In genomic region chr17:24671346-24671745, GRCm38 (mm10) we compare ENCODE assay signal across 9 mouse cellular contexts. TPM values are rescaled to one million over a fixed set of nuclear protein-coding genes. Genes with fewer than 3 reads are reported as not detected.
A peak's percentile ranks its signal among the peaks of the same experiment; 100 is the strongest.
DNase-seq lines count a peak whose midpoint lies in the region; ATAC-seq and TF ChIP-seq lines count a peak whose summit lies in the region.
"Had no signal": no experiment of that assay in that cellular context is flagged by ENCODE, and none has a peak within 500 bp of the region (broad histone marks: within the 10 kb centered on the region; RNA-seq: fewer than 3 reads in every experiment).

No protein-coding gene starts in this region.

- no peak overlapping the region for H3K27ac ChIP-seq in forebrain, postnatal 0 days (ENCODE audit: low read depth, low read length)
- H3K27ac ChIP-seq in liver, embryonic 11.5 days (ENCODE audit: low read depth, low read length), result no peak overlapping the region; the same call in 1 of the 2 replicates
- H3K27ac ChIP-seq in stomach, embryonic 15.5 days, result no peak overlapping the region

- H3K4me3 ChIP-seq in megakaryocyte, embryonic 14.5 days (replicated peaks), result peak overlapping the region; percentile 100
- H3K4me3 ChIP-seq in forebrain, postnatal 0 days (ENCODE audit: low read depth, low read length), result no peak overlapping the region
- peak overlapping the region; percentile 99 for H3K4me3 ChIP-seq in liver, embryonic 11.5 days (ENCODE audit: low read depth, low read length)
- H3K4me3 ChIP-seq in stomach, embryonic 15.5 days (replicated peaks), result peak overlapping the region; percentile 98; the same call in 1 of the 2 replicates

- DNase-seq in forebrain, postnatal 0 days, result no peak
- DNase-seq in liver, embryonic 11.5 days (ENCODE audit: low spot score), result no peak
- DNase-seq in retina, postnatal 1 day, result no peak
- DNase-seq in spleen, postnatal 10 days (ENCODE audit: low spot score in 2 of 2), result no peak
- DNase-seq in thymus, postnatal 0 days (ENCODE audit: low spot score), result no peak
- DNase-seq: lung, adult 2 months had no signal

- no peaks in the 10 kb centered on the region for H3K9me3 ChIP-seq in megakaryocyte, embryonic 14.5 days
- no peaks in the 10 kb centered on the region for H3K9me3 ChIP-seq in forebrain, postnatal 0 days (ENCODE audit: low read length)
- H3K9me3 ChIP-seq in liver, embryonic 11.5 days (ENCODE audit: control insufficient read depth, low read length), result no peaks in the 10 kb centered on the region
- H3K9me3 ChIP-seq in stomach, embryonic 15.5 days, result no peaks in the 10 kb centered on the region

- 76% methylated on average over 5 of the region's 5 CpGs for WGBS in forebrain, postnatal 0 days
- 64% methylated on average over 5 of the region's 5 CpGs for WGBS in liver, embryonic 11.5 days
- WGBS in stomach, embryonic 15.5 days, result 62% methylated on average over 5 of the region's 5 CpGs

- H3K4me1 ChIP-seq in megakaryocyte, embryonic 14.5 days, result peaks cover 75% of the 10 kb centered on the region
- H3K4me1 ChIP-seq in forebrain, postnatal 0 days (ENCODE audit: insufficient read depth), result peaks cover 15% of the 10 kb centered on the region
- H3K4me1 ChIP-seq in liver, embryonic 11.5 days (replicated peaks; ENCODE audit: control insufficient read depth, insufficient read depth, low read length), result peaks cover 41% of the 10 kb centered on the region
- H3K4me1 ChIP-seq in stomach, embryonic 15.5 days, result peaks cover 20% of the 10 kb centered on the region

- TF ChIP-seq CTCF in forebrain, postnatal 0 days (IDR thresholded peaks at IDR 0.05; ENCODE audit: low read depth), result no peak

- no peaks in the 10 kb centered on the region for H3K27me3 ChIP-seq in megakaryocyte, embryonic 14.5 days (replicated peaks)
- no peaks in the 10 kb centered on the region for H3K27me3 ChIP-seq in forebrain, postnatal 0 days (ENCODE audit: insufficient read depth, low read length)
- H3K27me3 ChIP-seq in liver, embryonic 11.5 days (replicated peaks; ENCODE audit: control insufficient read depth, insufficient read depth, low read length), result no peaks in the 10 kb centered on the region
- no peaks in the 10 kb centered on the region for H3K27me3 ChIP-seq in stomach, embryonic 15.5 days (replicated peaks)

- no peak for ATAC-seq in megakaryocyte, adult 5-6 weeks (ENCODE audit: poor library complexity, severe bottlenecking)
- no peak for ATAC-seq in forebrain, postnatal 0 days
- no peak for ATAC-seq in liver, embryonic 11.5 days (replicated peaks; ENCODE audit: low FRiP score)
- ATAC-seq in stomach, embryonic 15.5 days (ENCODE audit: insufficient read depth, low FRiP score, low read depth), result no peak

- peaks cover 23% of the 10 kb centered on the region for H3K36me3 ChIP-seq in megakaryocyte, embryonic 14.5 days (replicated peaks; ENCODE audit: low read length)
- H3K36me3 ChIP-seq in forebrain, postnatal 0 days (ENCODE audit: insufficient read depth), result no peaks in the 10 kb centered on the region
- H3K36me3 ChIP-seq in liver, embryonic 11.5 days (ENCODE audit: control insufficient read depth, insufficient read depth, low read length), result no peaks in the 10 kb centered on the region
- H3K36me3 ChIP-seq in stomach, embryonic 15.5 days, result no peaks in the 10 kb centered on the region

- H3K4me2 ChIP-seq in forebrain, postnatal 0 days (ENCODE audit: low read depth), result peak overlapping the region; percentile 67; the same call in 1 of the 2 replicates
- peak overlapping the region; percentile 90 for H3K4me2 ChIP-seq in liver, embryonic 11.5 days
- peak overlapping the region; percentile 67; the same call in 1 of the 2 replicates for H3K4me2 ChIP-seq in stomach, embryonic 15.5 days

- H3K9ac ChIP-seq in forebrain, postnatal 0 days, result no peak overlapping the region
- H3K9ac ChIP-seq in liver, embryonic 11.5 days (ENCODE audit: low read depth, low read length), result peak overlapping the region; percentile 98
- no peak overlapping the region for H3K9ac ChIP-seq in stomach, embryonic 15.5 days

RNA-seq across cellular contexts. Expression of gene Zfp598, which starts 1.9 kb away (rescaled TPM):
- 45.3 and 55.8 TPM in 2 replicates for polyA plus RNA-seq in megakaryocyte, embryonic 14.5 days (2012; ENCODE audit: insufficient read depth, low replicate concordance)
- 18.1 and 19.2 TPM in 2 replicates for total RNA-seq in megakaryocyte, adult 5-6 weeks (2015)
- 12.7 and 17.8 TPM in 2 replicates for total RNA-seq in megakaryocyte, adult 5-6 weeks (2017)
- 31.2 and 41.5 TPM in 2 replicates for total RNA-seq in forebrain, postnatal 0 days (2014; rRNA removed)
- 14.6 and 15.0 TPM in 2 replicates for polyA plus RNA-seq in forebrain, postnatal 0 days (2015; fragmentation: Nextera tagmentation; extraction: Ambion mirVana)
- polyA plus RNA-seq in liver, embryonic 11.5 days (2014; fragmentation: Nextera tagmentation; extraction: Ambion mirVana), result 37.4 and 38.3 TPM in 2 replicates
- 19.3 and 22.1 TPM in 2 replicates for polyA plus RNA-seq in stomach, embryonic 15.5 days (2015; fragmentation: Nextera tagmentation; extraction: Ambion mirVana)
- 11.6 and 14.5 TPM in 2 replicates for polyA plus RNA-seq in thymus, postnatal 0 days (2015; fragmentation: Nextera tagmentation; extraction: Ambion mirVana)

RNA-seq across cellular contexts. Expression of gene Npw, which starts 13.1 kb away (rescaled TPM):
- 1.1 TPM in 1 of 2 replicates, not detected in the other for polyA plus RNA-seq in megakaryocyte, embryonic 14.5 days (2012; ENCODE audit: insufficient read depth, low replicate concordance)
- total RNA-seq in megakaryocyte, adult 5-6 weeks (2015), result not detected in 2 replicates
- total RNA-seq in megakaryocyte, adult 5-6 weeks (2017), result not detected in 2 replicates
- not detected in 2 replicates for total RNA-seq in forebrain, postnatal 0 days (2014; rRNA removed)
- polyA plus RNA-seq in forebrain, postnatal 0 days (2015; fragmentation: Nextera tagmentation; extraction: Ambion mirVana), result 0.64 and 0.96 TPM in 2 replicates
- 0.31 and 0.47 TPM in 2 replicates for polyA plus RNA-seq in liver, embryonic 11.5 days (2014; fragmentation: Nextera tagmentation; extraction: Ambion mirVana)
- 0.30 and 0.46 TPM in 2 replicates for polyA plus RNA-seq in stomach, embryonic 15.5 days (2015; fragmentation: Nextera tagmentation; extraction: Ambion mirVana)
- 0.21 TPM in 1 of 2 replicates, not detected in the other for polyA plus RNA-seq in thymus, postnatal 0 days (2015; fragmentation: Nextera tagmentation; extraction: Ambion mirVana)

RNA-seq across cellular contexts. Expression of gene Syngr3, which starts 18.4 kb away (rescaled TPM):
- 0.04 TPM in 1 of 2 replicates, not detected in the other for polyA plus RNA-seq in megakaryocyte, embryonic 14.5 days (2012; ENCODE audit: insufficient read depth, low replicate concordance)
- not detected in 2 replicates for total RNA-seq in megakaryocyte, adult 5-6 weeks (2015)
- total RNA-seq in megakaryocyte, adult 5-6 weeks (2017), result not detected in 2 replicates
- total RNA-seq in forebrain, postnatal 0 days (2014; rRNA removed), result 218 and 221 TPM in 2 replicates
- polyA plus RNA-seq in forebrain, postnatal 0 days (2015; fragmentation: Nextera tagmentation; extraction: Ambion mirVana), result 255 and 290 TPM in 2 replicates
- polyA plus RNA-seq in liver, embryonic 11.5 days (2014; fragmentation: Nextera tagmentation; extraction: Ambion mirVana), result 0.26 and 0.49 TPM in 2 replicates
- polyA plus RNA-seq in stomach, embryonic 15.5 days (2015; fragmentation: Nextera tagmentation; extraction: Ambion mirVana), result 6.3 and 6.9 TPM in 2 replicates
- polyA plus RNA-seq in thymus, postnatal 0 days (2015; fragmentation: Nextera tagmentation; extraction: Ambion mirVana), result 0.09 and 0.13 TPM in 2 replicates

RNA-seq across cellular contexts. Expression of gene Slc9a3r2, which starts 21.2 kb away (rescaled TPM):
- polyA plus RNA-seq in megakaryocyte, embryonic 14.5 days (2012; ENCODE audit: insufficient read depth, low replicate concordance), result 0.85 TPM in 1 of 2 replicates, not detected in the other
- 0.30 and 1.4 TPM in 2 replicates for total RNA-seq in megakaryocyte, adult 5-6 weeks (2015)
- total RNA-seq in megakaryocyte, adult 5-6 weeks (2017), result 1.1 and 1.5 TPM in 2 replicates
- 43.5 and 54.5 TPM in 2 replicates for total RNA-seq in forebrain, postnatal 0 days (2014; rRNA removed)
- 42.0 and 48.3 TPM in 2 replicates for polyA plus RNA-seq in forebrain, postnatal 0 days (2015; fragmentation: Nextera tagmentation; extraction: Ambion mirVana)
- 23.6 and 25.1 TPM in 2 replicates for polyA plus RNA-seq in liver, embryonic 11.5 days (2014; fragmentation: Nextera tagmentation; extraction: Ambion mirVana)
- polyA plus RNA-seq in stomach, embryonic 15.5 days (2015; fragmentation: Nextera tagmentation; extraction: Ambion mirVana), result 51.0 and 53.7 TPM in 2 replicates
- polyA plus RNA-seq in thymus, postnatal 0 days (2015; fragmentation: Nextera tagmentation; extraction: Ambion mirVana), result 11.3 and 11.9 TPM in 2 replicates

RNA-seq across cellular contexts. Expression of gene Gfer, which starts 24.6 kb away (rescaled TPM):
- polyA plus RNA-seq in megakaryocyte, embryonic 14.5 days (2012; ENCODE audit: insufficient read depth, low replicate concordance), result 47.3 and 53.9 TPM in 2 replicates
- total RNA-seq in megakaryocyte, adult 5-6 weeks (2015), result 18.1 and 21.8 TPM in 2 replicates
- total RNA-seq in megakaryocyte, adult 5-6 weeks (2017), result 31.6 and 36.2 TPM in 2 replicates
- total RNA-seq in forebrain, postnatal 0 days (2014; rRNA removed), result 34.5 and 34.7 TPM in 2 replicates
- 35.4 and 38.0 TPM in 2 replicates for polyA plus RNA-seq in forebrain, postnatal 0 days (2015; fragmentation: Nextera tagmentation; extraction: Ambion mirVana)
- polyA plus RNA-seq in liver, embryonic 11.5 days (2014; fragmentation: Nextera tagmentation; extraction: Ambion mirVana), result 64.2 and 74.7 TPM in 2 replicates
- 40.9 and 44.1 TPM in 2 replicates for polyA plus RNA-seq in stomach, embryonic 15.5 days (2015; fragmentation: Nextera tagmentation; extraction: Ambion mirVana)
- 36.0 and 36.2 TPM in 2 replicates for polyA plus RNA-seq in thymus, postnatal 0 days (2015; fragmentation: Nextera tagmentation; extraction: Ambion mirVana)

Comparison
In these comparisons a context has a peak if more than half of its experiments do, and no peak if none do; other contexts are left out.
1. RNA of gene Syngr3, which starts 18.4 kb away (polyA plus RNA-seq): 255 to 290 TPM in forebrain, postnatal 0 days; 6.3 to 6.9 TPM in stomach, embryonic 15.5 days, 0.26 to 0.49 TPM in liver, embryonic 11.5 days, 0.09 to 0.13 TPM in thymus, postnatal 0 days and 0.04 TPM in megakaryocyte, embryonic 14.5 days; every median in the first group is over 10 times any median in the second.
2. Peak in every context shown above with its lines, with median percentiles within 50 percentile points of each other: H3K4me2 ChIP-seq.